Mouse (Mus musculus): ENCODE measurements around the gene Sarm1. TPM values are rescaled to one million over a fixed set of nuclear protein-coding genes. Genes with fewer than 3 reads are reported as not detected.
A peak's percentile ranks its signal among the peaks of the same experiment; 100 is the strongest.
"Not testable (repeated sequence)": the region's sequence is repeated elsewhere in the genome, so short reads cannot be mapped to it uniquely, and the experiment has no call there.

Gene Sarm1
- polyA plus RNA-seq (2016; fragmentation: Nextera tagmentation; extraction: Ambion mirVana) = 5.2 and 7.3 TPM in 2 replicates

GRCm38 (mm10) chr11:78497544-78498522 is at the start of gene Sarm1:
Sarm1 (minus strand) TSS chr11:78497754.
- no peaks in the 10 kb centered on the region for H3K36me3 ChIP-seq
- peaks cover 59% of the 10 kb centered on the region for H3K27me3 ChIP-seq
- 3% methylated on average over 36 of the region's 36 CpGs for WGBS
- H3K4me3 ChIP-seq = peak within 1 kb of the TSS; percentile 63
- H3K9me3 ChIP-seq = no peaks in the 10 kb centered on the region
- H3K4me1 ChIP-seq = peaks cover 13% of the 10 kb centered on the region; the same call in 1 of the 2 replicates
- ATAC-seq (ENCODE audit: insufficient number of reproducible peaks, insufficient read depth, low FRiP score, low TSS enrichment) = peak; percentile 91
- peak within 1 kb of the TSS; percentile 99 for H3K4me2 ChIP-seq (replicated peaks)
- H3K9ac ChIP-seq = peak within 1 kb of the TSS; percentile 56
- peak within 1 kb of the TSS; percentile 54 for H3K27ac ChIP-seq

- Histone ChIP-seq H3K36me3 (peaks cover 33% of the 10 kb centered on the region), H3K4me2 (replicated peaks) (no peak overlapping the region), H3K4me1 (peaks cover 12% of the 10 kb centered on the region), H3K27ac (no peak overlapping the region), H3K9ac (no peak overlapping the region), H3K27me3 (no peaks in the 10 kb centered on the region), H3K9me3 (no peaks in the 10 kb centered on the region), H3K4me3 (no peak overlapping the region)
- ATAC-seq (ENCODE audit: insufficient number of reproducible peaks, insufficient read depth, low FRiP score, low TSS enrichment) = no peak
- WGBS = 74% methylated on average over 8 of the region's 8 CpGs
Observed at GRCm38 (mm10) chr11:78545181-78545580, 47.6 kb upstream of the Sarm1 start.

GRCm38 (mm10) chr11:78544449-78545111 is 47.0 kb upstream of the Sarm1 start:
- no peak overlapping the region for H3K9ac ChIP-seq
- H3K9me3 ChIP-seq = no peaks in the 10 kb centered on the region
- WGBS = 92% methylated on average over 7 of the region's 7 CpGs
- H3K27me3 ChIP-seq = no peaks in the 10 kb centered on the region
- H3K4me3 ChIP-seq = no peak overlapping the region
- H3K36me3 ChIP-seq = peaks cover 38% of the 10 kb centered on the region
- no peak for ATAC-seq (ENCODE audit: insufficient number of reproducible peaks, insufficient read depth, low FRiP score, low TSS enrichment)
- H3K4me2 ChIP-seq (replicated peaks) = no peak overlapping the region
- H3K27ac ChIP-seq = no peak overlapping the region
- peaks cover 10% of the 10 kb centered on the region for H3K4me1 ChIP-seq

GRCm38 (mm10) chr11:78540358-78540757 is 42.8 kb upstream of the Sarm1 start:
- Histone ChIP-seq H3K9ac (no peak overlapping the region), H3K27me3 (no peaks in the 10 kb centered on the region), H3K9me3 (no peaks in the 10 kb centered on the region), H3K4me3 (no peak overlapping the region), H3K27ac (no peak overlapping the region), H3K36me3 (peaks cover 45% of the 10 kb centered on the region), H3K4me2 (replicated peaks) (no peak overlapping the region), H3K4me1 (peaks cover 10% of the 10 kb centered on the region)
- no peak for ATAC-seq (ENCODE audit: insufficient number of reproducible peaks, insufficient read depth, low FRiP score, low TSS enrichment)
- WGBS = 86% methylated on average over 3 of the region's 3 CpGs

- peaks cover 21% of the 10 kb centered on the region for H3K4me1 ChIP-seq
- no peaks in the 10 kb centered on the region for H3K9me3 ChIP-seq
- H3K36me3 ChIP-seq = peaks cover 29% of the 10 kb centered on the region
- H3K9ac ChIP-seq = peak overlapping the region; percentile 67
- peak overlapping the region; percentile 75 for H3K27ac ChIP-seq
- H3K4me3 ChIP-seq = peak overlapping the region; percentile 62
- peak overlapping the region; percentile 59 for H3K4me2 ChIP-seq (replicated peaks)
- ATAC-seq (ENCODE audit: insufficient number of reproducible peaks, insufficient read depth, low FRiP score, low TSS enrichment) = no peak
- 2% methylated on average over 14 of the region's 14 CpGs for WGBS
- H3K27me3 ChIP-seq = no peaks in the 10 kb centered on the region
Observed at GRCm38 (mm10) chr11:78536690-78537084, 39.1 kb upstream of the Sarm1 start.

GRCm38 (mm10) chr11:78536080-78536689 is 38.6 kb upstream of the Sarm1 start, which contains the start of the genes Tnfaip1 and Ift20:
Tnfaip1 (minus strand) TSS chr11:78536332.
Ift20 (plus strand) TSS chr11:78536361.
- Histone ChIP-seq H3K4me2 (replicated peaks) (peak within 1 kb of the TSS; percentile 59), H3K27ac (peak within 1 kb of the TSS; percentile 88), H3K9me3 (no peaks in the 10 kb centered on the region), H3K27me3 (no peaks in the 10 kb centered on the region), H3K36me3 (peaks cover 26% of the 10 kb centered on the region), H3K9ac (peak within 1 kb of the TSS; percentile 67), H3K4me3 (peak within 1 kb of the TSS; percentile 62), H3K4me1 (peaks cover 21% of the 10 kb centered on the region)
- ATAC-seq (ENCODE audit: insufficient number of reproducible peaks, insufficient read depth, low FRiP score, low TSS enrichment) = peak; percentile 99
- under 1% methylated on average over 52 of the region's 52 CpGs for WGBS

- no peaks in the 10 kb centered on the region for H3K9me3 ChIP-seq
- no peak for ATAC-seq (ENCODE audit: insufficient number of reproducible peaks, insufficient read depth, low FRiP score, low TSS enrichment)
- under 1% methylated on average over 23 of the region's 23 CpGs for WGBS
- H3K4me1 ChIP-seq = peaks cover 21% of the 10 kb centered on the region
- H3K27ac ChIP-seq = peak overlapping the region; percentile 88
- H3K36me3 ChIP-seq = peaks cover 24% of the 10 kb centered on the region
- no peaks in the 10 kb centered on the region for H3K27me3 ChIP-seq
- peak overlapping the region; percentile 62 for H3K4me3 ChIP-seq
- peak overlapping the region; percentile 59 for H3K9ac ChIP-seq
- peak overlapping the region; percentile 59 for H3K4me2 ChIP-seq (replicated peaks)
Observed at GRCm38 (mm10) chr11:78535376-78536079, 38.0 kb upstream of the Sarm1 start.

GRCm38 (mm10) chr11:78534516-78534915 is 37.0 kb upstream of the Sarm1 start:
- no peak overlapping the region for H3K27ac ChIP-seq
- H3K9me3 ChIP-seq = no peaks in the 10 kb centered on the region
- WGBS = 88% methylated on average over 4 of the region's 4 CpGs
- H3K36me3 ChIP-seq = peaks cover 25% of the 10 kb centered on the region
- H3K9ac ChIP-seq = peak overlapping the region; percentile 59; the same call in 1 of the 2 replicates
- peak overlapping the region; percentile 62; the same call in 1 of the 2 replicates for H3K4me3 ChIP-seq
- peaks cover 21% of the 10 kb centered on the region for H3K4me1 ChIP-seq
- no peaks in the 10 kb centered on the region for H3K27me3 ChIP-seq
- peak overlapping the region; percentile 59 for H3K4me2 ChIP-seq (replicated peaks)
- no peak for ATAC-seq (ENCODE audit: insufficient number of reproducible peaks, insufficient read depth, low FRiP score, low TSS enrichment)

- 94% methylated on average over 10 of the region's 10 CpGs for WGBS
- not testable (repeated sequence) for H3K4me2 ChIP-seq (replicated peaks); H3K27ac ChIP-seq; H3K4me3 ChIP-seq; H3K27me3 ChIP-seq; H3K9me3 ChIP-seq; ATAC-seq (ENCODE audit: insufficient number of reproducible peaks, insufficient read depth, low FRiP score, low TSS enrichment); H3K9ac ChIP-seq
- Histone ChIP-seq H3K4me1 (peaks cover 11% of the 10 kb centered on the region; the same call in 1 of the 2 replicates), H3K36me3 (peaks cover 44% of the 10 kb centered on the region)
Observed at GRCm38 (mm10) chr11:78531515-78531914, 34.0 kb upstream of the Sarm1 start.

- no peak for ATAC-seq (ENCODE audit: insufficient number of reproducible peaks, insufficient read depth, low FRiP score, low TSS enrichment)
- 68% methylated on average over 6 of the region's 6 CpGs for WGBS
- Histone ChIP-seq H3K4me3 (no peak overlapping the region), H3K4me1 (peaks cover 11% of the 10 kb centered on the region; the same call in 1 of the 2 replicates), H3K9ac (no peak overlapping the region), H3K9me3 (no peaks in the 10 kb centered on the region), H3K36me3 (peaks cover 48% of the 10 kb centered on the region), H3K27ac (no peak overlapping the region), H3K27me3 (no peaks in the 10 kb centered on the region), H3K4me2 (replicated peaks) (no peak overlapping the region)
Observed at GRCm38 (mm10) chr11:78531046-78531445, 33.5 kb upstream of the Sarm1 start.

GRCm38 (mm10) chr11:78530001-78530400 is 32.4 kb upstream of the Sarm1 start:
- Histone ChIP-seq H3K9ac (no peak overlapping the region), H3K27ac (no peak overlapping the region), H3K4me1 (peaks cover 7% of the 10 kb centered on the region; the same call in 1 of the 2 replicates), H3K4me2 (replicated peaks) (no peak overlapping the region), H3K9me3 (no peaks in the 10 kb centered on the region), H3K36me3 (peaks cover 59% of the 10 kb centered on the region), H3K27me3 (no peaks in the 10 kb centered on the region), H3K4me3 (no peak overlapping the region)
- WGBS = 91% methylated on average over 12 of the region's 12 CpGs
- no peak for ATAC-seq (ENCODE audit: insufficient number of reproducible peaks, insufficient read depth, low FRiP score, low TSS enrichment)
